Mouse (Mus musculus): ENCODE results near the gene Zfp385a. TPM values are rescaled to one million over a fixed set of nuclear protein-coding genes. Genes with fewer than 3 reads are reported as not detected.

The Zfp385a gene
- polyA plus RNA-seq, 1 experiment from 2014 or later, result 27.5 TPM

DNA sequence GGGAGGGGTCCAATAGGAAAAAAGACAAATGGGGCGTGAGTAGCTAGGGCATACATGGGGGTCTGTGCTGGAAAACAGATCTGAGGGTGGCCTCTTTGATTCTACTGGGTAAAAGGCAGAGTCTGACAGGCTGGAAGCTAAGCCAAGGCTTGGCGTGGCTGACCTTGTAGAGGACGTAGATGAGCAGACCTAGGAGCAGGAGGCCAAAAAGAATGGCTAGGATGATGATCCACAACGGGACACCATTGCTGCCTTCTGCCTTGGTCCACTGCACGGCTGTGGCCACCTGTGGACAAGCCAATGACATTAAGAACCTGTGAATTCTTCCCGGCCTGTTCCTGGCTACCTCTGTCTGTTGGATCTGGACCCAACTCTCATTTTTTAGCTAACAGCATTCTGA, 5.9 kb upstream of the Zfp385a start:
- Histone ChIP-seq H3K9ac (ENCODE audit: low read length) (no peak overlapping the region), H3K27ac (ENCODE audit: low read depth, low read length) (no peak overlapping the region), H3K4me2 (ENCODE audit: low read depth) (no peak overlapping the region), H3K4me3 (ENCODE audit: low read depth, low read length) (no peak overlapping the region), H3K27me3 (ENCODE audit: control insufficient read depth, insufficient read depth, low read length) (peaks cover 4% of the 10 kb centered on the region; the same call in 1 of the 2 replicates), H3K9me3 (ENCODE audit: control insufficient read depth, low read length) (no peaks in the 10 kb centered on the region), H3K36me3 (ENCODE audit: control insufficient read depth, insufficient read depth, low read length) (peaks cover 6% of the 10 kb centered on the region), H3K4me1 (ENCODE audit: control insufficient read depth, insufficient read depth, low read length) (peaks cover 1% of the 10 kb centered on the region; the same call in 1 of the 2 replicates)
- ATAC-seq (ENCODE audit: insufficient read depth, low FRiP score, low TSS enrichment) (no peak), DNase-seq (ENCODE audit: low spot score) (no peak)
- 95% methylated on average over 6 of the region's 6 CpGs for WGBS

GRCm38 (mm10) chr15:103343556-103343955, 3.7 kb upstream of the Zfp385a start:
- Histone ChIP-seq H3K27me3 (ENCODE audit: control insufficient read depth, insufficient read depth, low read length) (peaks cover 18% of the 10 kb centered on the region), H3K27ac (ENCODE audit: low read depth, low read length) (no peak overlapping the region), H3K4me3 (ENCODE audit: low read depth, low read length) (no peak overlapping the region), H3K9me3 (ENCODE audit: control insufficient read depth, low read length) (no peaks in the 10 kb centered on the region), H3K4me2 (ENCODE audit: low read depth) (no peak overlapping the region), H3K36me3 (ENCODE audit: control insufficient read depth, insufficient read depth, low read length) (peaks cover 6% of the 10 kb centered on the region), H3K9ac (ENCODE audit: low read length) (no peak overlapping the region), H3K4me1 (ENCODE audit: control insufficient read depth, insufficient read depth, low read length) (peaks cover 18% of the 10 kb centered on the region)
- no peak for ATAC-seq (ENCODE audit: insufficient read depth, low FRiP score, low TSS enrichment)
- no peak for DNase-seq (ENCODE audit: low spot score)

- 69% methylated on average over 2 of the region's 3 CpGs for WGBS
- H3K9ac ChIP-seq (ENCODE audit: low read length), result no peak overlapping the region
- no peak overlapping the region for H3K4me2 ChIP-seq (ENCODE audit: low read depth)
- peaks cover 20% of the 10 kb centered on the region for H3K27me3 ChIP-seq (ENCODE audit: control insufficient read depth, insufficient read depth, low read length)
- ATAC-seq (ENCODE audit: insufficient read depth, low FRiP score, low TSS enrichment) (no peak), DNase-seq (ENCODE audit: low spot score) (no peak)
- H3K9me3 ChIP-seq (ENCODE audit: control insufficient read depth, low read length), result no peaks in the 10 kb centered on the region
- H3K4me3 ChIP-seq (ENCODE audit: low read depth, low read length), result no peak overlapping the region
- H3K4me1 ChIP-seq (ENCODE audit: control insufficient read depth, insufficient read depth, low read length), result peaks cover 18% of the 10 kb centered on the region
- peaks cover 6% of the 10 kb centered on the region for H3K36me3 ChIP-seq (ENCODE audit: control insufficient read depth, insufficient read depth, low read length)
- H3K27ac ChIP-seq (ENCODE audit: low read depth, low read length), result no peak overlapping the region
Observed at GRCm38 (mm10) chr15:103343008-103343407, 3.1 kb upstream of the Zfp385a start.

GRCm38 (mm10) chr15:103342415-103342814, 2.5 kb upstream of the Zfp385a start:
- H3K4me1 ChIP-seq (ENCODE audit: control insufficient read depth, insufficient read depth, low read length), result peaks cover 18% of the 10 kb centered on the region
- H3K36me3 ChIP-seq (ENCODE audit: control insufficient read depth, insufficient read depth, low read length), result peaks cover 6% of the 10 kb centered on the region
- H3K9me3 ChIP-seq (ENCODE audit: control insufficient read depth, low read length), result no peaks in the 10 kb centered on the region
- no peak overlapping the region for H3K9ac ChIP-seq (ENCODE audit: low read length)
- H3K27ac ChIP-seq (ENCODE audit: low read depth, low read length), result no peak overlapping the region
- no peak overlapping the region; the same call in 1 of the 2 replicates for H3K4me2 ChIP-seq (ENCODE audit: low read depth)
- peaks cover 20% of the 10 kb centered on the region for H3K27me3 ChIP-seq (ENCODE audit: control insufficient read depth, insufficient read depth, low read length)
- WGBS, result 13% methylated on average over 4 of the region's 4 CpGs
- DNase-seq (ENCODE audit: low spot score) (peak; percentile 81), ATAC-seq (ENCODE audit: insufficient read depth, low FRiP score, low TSS enrichment) (no peak)
- H3K4me3 ChIP-seq (ENCODE audit: low read depth, low read length), result no peak overlapping the region

- DNase-seq (ENCODE audit: low spot score) (no peak), ATAC-seq (ENCODE audit: insufficient read depth, low FRiP score, low TSS enrichment) (no peak)
- Histone ChIP-seq H3K9ac (ENCODE audit: low read length) (no peak overlapping the region), H3K4me1 (ENCODE audit: control insufficient read depth, insufficient read depth, low read length) (peaks cover 18% of the 10 kb centered on the region), H3K9me3 (ENCODE audit: control insufficient read depth, low read length) (no peaks in the 10 kb centered on the region), H3K27ac (ENCODE audit: low read depth, low read length) (no peak overlapping the region), H3K4me2 (ENCODE audit: low read depth) (no peak overlapping the region), H3K27me3 (ENCODE audit: control insufficient read depth, insufficient read depth, low read length) (peaks cover 20% of the 10 kb centered on the region), H3K4me3 (ENCODE audit: low read depth, low read length) (no peak overlapping the region), H3K36me3 (ENCODE audit: control insufficient read depth, insufficient read depth, low read length) (peaks cover 6% of the 10 kb centered on the region)
- WGBS, result 36% methylated on average over 8 of the region's 8 CpGs
Observed at GRCm38 (mm10) chr15:103341547-103341946, 1.7 kb upstream of the Zfp385a start.

DNA sequence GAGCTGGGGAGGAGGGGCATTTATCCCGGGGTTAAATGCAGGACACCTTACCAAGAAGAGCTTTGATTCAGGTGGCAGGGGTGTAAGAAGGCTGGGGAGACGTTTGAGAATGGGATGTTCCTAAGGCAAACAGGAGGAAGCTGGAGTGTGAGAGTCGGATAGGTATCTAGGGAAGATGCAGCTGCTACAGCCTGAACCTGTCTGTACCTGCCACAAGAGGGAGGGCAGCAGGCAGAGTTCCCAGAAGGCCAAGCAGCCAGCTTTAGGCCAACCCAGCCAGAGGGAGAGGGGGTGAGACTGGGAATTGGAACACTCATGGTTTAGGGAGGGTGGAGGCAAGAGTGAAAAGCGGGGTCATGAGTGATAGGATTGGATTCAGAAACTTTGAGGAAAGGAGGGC, 893 bp upstream of the Zfp385a start:
- ATAC-seq (ENCODE audit: insufficient read depth, low FRiP score, low TSS enrichment), result no peak
- H3K36me3 ChIP-seq (ENCODE audit: control insufficient read depth, insufficient read depth, low read length), result peaks cover 3% of the 10 kb centered on the region
- no peak overlapping the region for H3K27ac ChIP-seq (ENCODE audit: low read depth, low read length)
- peak overlapping the region; percentile 53; the same call in 1 of the 2 replicates for H3K4me3 ChIP-seq (ENCODE audit: low read depth, low read length)
- peak overlapping the region; percentile 6; the same call in 1 of the 2 replicates for H3K9ac ChIP-seq (ENCODE audit: low read length)
- H3K9me3 ChIP-seq (ENCODE audit: control insufficient read depth, low read length), result no peaks in the 10 kb centered on the region
- WGBS, result 13% methylated on average over 4 of the region's 4 CpGs
- H3K4me1 ChIP-seq (ENCODE audit: control insufficient read depth, insufficient read depth, low read length), result peaks cover 18% of the 10 kb centered on the region
- H3K4me2 ChIP-seq (ENCODE audit: low read depth), result peak overlapping the region; percentile 94
- DNase-seq (ENCODE audit: low spot score), result no peak
- H3K27me3 ChIP-seq (ENCODE audit: control insufficient read depth, insufficient read depth, low read length), result peaks cover 20% of the 10 kb centered on the region

GRCm38 (mm10) chr15:103339166-103339960, 530 bp downstream of the Zfp385a start:
- Histone ChIP-seq H3K4me1 (ENCODE audit: control insufficient read depth, insufficient read depth, low read length) (peaks cover 19% of the 10 kb centered on the region), H3K9ac (ENCODE audit: low read length) (peak overlapping the region; percentile 55), H3K9me3 (ENCODE audit: control insufficient read depth, low read length) (no peaks in the 10 kb centered on the region), H3K36me3 (ENCODE audit: control insufficient read depth, insufficient read depth, low read length) (no peaks in the 10 kb centered on the region; the same call in 1 of the 2 replicates), H3K27ac (ENCODE audit: low read depth, low read length) (no peak overlapping the region), H3K4me3 (ENCODE audit: low read depth, low read length) (peak overlapping the region; percentile 53), H3K27me3 (ENCODE audit: control insufficient read depth, insufficient read depth, low read length) (peaks cover 20% of the 10 kb centered on the region), H3K4me2 (ENCODE audit: low read depth) (peak overlapping the region; percentile 94)
- no peak for DNase-seq (ENCODE audit: low spot score)
- WGBS, result 4% methylated on average over 29 of the region's 31 CpGs
- peak; percentile 38; the same call in 1 of the 2 replicates for ATAC-seq (ENCODE audit: insufficient read depth, low FRiP score, low TSS enrichment)

DNA sequence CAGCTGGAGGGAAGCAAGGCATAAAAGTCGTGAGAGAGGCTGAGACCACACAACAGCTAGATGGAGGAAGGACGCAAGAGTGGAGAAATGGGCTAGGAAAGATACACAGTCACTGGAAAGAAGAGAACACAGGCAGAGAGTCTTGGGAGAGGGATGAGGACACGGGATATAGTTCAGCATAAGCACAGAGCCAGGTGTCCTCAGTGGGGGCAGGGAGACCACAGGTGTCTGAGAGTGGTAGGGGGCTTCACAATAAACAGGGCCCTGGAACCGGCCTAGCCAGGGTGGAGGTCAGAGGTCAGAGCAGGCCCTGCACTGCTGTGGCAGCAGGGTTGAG, 1.1 kb downstream of the Zfp385a start:
- DNase-seq (ENCODE audit: low spot score), result no peak
- Histone ChIP-seq H3K27ac (ENCODE audit: low read depth, low read length) (no peak overlapping the region), H3K4me2 (ENCODE audit: low read depth) (peak overlapping the region; percentile 94), H3K27me3 (ENCODE audit: control insufficient read depth, insufficient read depth, low read length) (peaks cover 20% of the 10 kb centered on the region), H3K4me3 (ENCODE audit: low read depth, low read length) (peak overlapping the region; percentile 53; the same call in 1 of the 2 replicates), H3K4me1 (ENCODE audit: control insufficient read depth, insufficient read depth, low read length) (peaks cover 24% of the 10 kb centered on the region), H3K36me3 (ENCODE audit: control insufficient read depth, insufficient read depth, low read length) (no peaks in the 10 kb centered on the region; the same call in 1 of the 2 replicates), H3K9me3 (ENCODE audit: control insufficient read depth, low read length) (no peaks in the 10 kb centered on the region), H3K9ac (ENCODE audit: low read length) (no peak overlapping the region)
- ATAC-seq (ENCODE audit: insufficient read depth, low FRiP score, low TSS enrichment), result no peak
- 31% methylated on average over 4 of the region's 4 CpGs for WGBS

Data from neural tube, embryonic 11.5 days (tissue).